Mouse (Mus musculus) liver, embryonic 14.5 days (tissue): ENCODE data around the gene Fgd3. TPM values are rescaled to one million over a fixed set of nuclear protein-coding genes. Genes with fewer than 3 reads are reported as not detected.

ENCODE experiments used
- ATAC-seq: fragments of 200-750 bp; cut with Nextera tagmentation; 2 replicates; pipeline ENCODE4 v1.8.0; 2017; ENCODE audit warnings: moderate number of reproducible peaks, mild to moderate bottlenecking, moderate library complexity; ENCODE audit not compliant: insufficient read depth
- DNase-seq, 3 experiments: peaks; one replicate each; pipeline ENCODE4 v3.0.0-alpha.2; 2012 to 2013; ENCODE audit warnings: low read depth in 3 of 3, low spot score in 3 of 3
- H3K27ac ChIP-seq: fragments of 300-500 bp; sonication (generic); 2 replicates; pipeline ENCODE4 v1.5.1; 2014; ENCODE audit warnings: moderate library complexity, mild to moderate bottlenecking, control low read depth, inconsistent platforms
- H3K27me3 ChIP-seq: fragments of 300-500 bp; sonication (generic); 2 replicates; pipeline ENCODE4 v1.6.1; 2014; ENCODE audit warnings: mild to moderate bottlenecking, low read length, moderate library complexity; ENCODE audit not compliant: control insufficient read depth, insufficient read depth
- H3K36me3 ChIP-seq: fragments of 300-500 bp; sonication (generic); replicated peaks from 2 replicates; pipeline ENCODE4 v1.6.1; 2014; ENCODE audit warnings: low read depth; ENCODE audit not compliant: control insufficient read depth, insufficient read depth
- H3K4me1 ChIP-seq, 2 experiments: fragments of 200-500 bp in 1 of 2; fragments of 300-500 bp in 1 of 2; sonication (generic) in 1 of 2; replicated peaks; 2 replicates each; pipeline ENCODE4 v1.6.1; 2012 to 2014; ENCODE audit warnings: antibody characterized with exemption in 1 of 2, inconsistent platforms in 1 of 2, low read length in 1 of 2; ENCODE audit not compliant: control insufficient read depth in 2 of 2, insufficient read depth in 2 of 2
- H3K4me2 ChIP-seq: fragments of 300-500 bp; sonication (generic); 2 replicates; pipeline ENCODE4 v1.6.1; 2014; ENCODE audit warnings: low read depth, mild to moderate bottlenecking, control low read depth, moderate library complexity
- H3K4me3 ChIP-seq, 2 experiments: fragments of 200-500 bp in 1 of 2; fragments of 300-500 bp in 1 of 2; sonication (generic) in 1 of 2; 2 replicates each; pipeline ENCODE4 v1.5.1; 2012 to 2014; ENCODE audit warnings: low read depth in 2 of 2, low read length in 2 of 2, mild to moderate bottlenecking in 2 of 2, control low read depth in 1 of 2, inconsistent platforms in 1 of 2, moderate library complexity in 1 of 2; ENCODE audit not compliant: insufficient read depth in 1 of 2
- H3K9ac ChIP-seq: fragments of 300-500 bp; sonication (generic); replicated peaks from 2 replicates; pipeline ENCODE4 v1.6.1; 2014; ENCODE audit warnings: mild to moderate bottlenecking, control low read depth, moderate library complexity
- H3K9me3 ChIP-seq: fragments of 300-500 bp; sonication (generic); 2 replicates; pipeline ENCODE4 v1.6.1; 2016; ENCODE audit warnings: low read length, mixed read lengths; ENCODE audit not compliant: control insufficient read depth
- CTCF ChIP-seq: IDR thresholded peaks from 2 replicates; pipeline ENCODE4 v1.5.1; 2016; ENCODE audit warnings: antibody characterized with exemption, low read depth, control low read depth
- EP300 ChIP-seq: IDR thresholded peaks from 2 replicates; pipeline ENCODE4 v1.6.1; 2016; ENCODE audit warnings: antibody characterized with exemption, low read depth
- WGBS: fragments of 180-500 bp; shearing (Covaris S2); extraction: QIAGEN DNeasy Blood & Tissue Kit; methylation state at CpG from one replicate; pipeline ENCODE4 v1.1.7; 2014; ENCODE audit not compliant: insufficient replicate concordance; 5-methylcytosine and 5-hydroxymethylcytosine counted together
- polyA plus RNA-seq, 2 experiments: library from polyadenylated mRNA; depleted of rRNA in 1 of 2; stranded (reverse) in 1 of 2; unstranded in 1 of 2; fragments of >200 nt; fragmentation: Nextera tagmentation in 1 of 2; extraction: Ambion mirVana in 1 of 2; gene quantifications; 2 replicates each; pipeline versions ENCODE4 v1.2.1 to v1.2.3; 2012 to 2014

The Fgd3 gene
- polyA plus RNA-seq, 2 experiments = 0.11 to 0.64 TPM

DNA sequence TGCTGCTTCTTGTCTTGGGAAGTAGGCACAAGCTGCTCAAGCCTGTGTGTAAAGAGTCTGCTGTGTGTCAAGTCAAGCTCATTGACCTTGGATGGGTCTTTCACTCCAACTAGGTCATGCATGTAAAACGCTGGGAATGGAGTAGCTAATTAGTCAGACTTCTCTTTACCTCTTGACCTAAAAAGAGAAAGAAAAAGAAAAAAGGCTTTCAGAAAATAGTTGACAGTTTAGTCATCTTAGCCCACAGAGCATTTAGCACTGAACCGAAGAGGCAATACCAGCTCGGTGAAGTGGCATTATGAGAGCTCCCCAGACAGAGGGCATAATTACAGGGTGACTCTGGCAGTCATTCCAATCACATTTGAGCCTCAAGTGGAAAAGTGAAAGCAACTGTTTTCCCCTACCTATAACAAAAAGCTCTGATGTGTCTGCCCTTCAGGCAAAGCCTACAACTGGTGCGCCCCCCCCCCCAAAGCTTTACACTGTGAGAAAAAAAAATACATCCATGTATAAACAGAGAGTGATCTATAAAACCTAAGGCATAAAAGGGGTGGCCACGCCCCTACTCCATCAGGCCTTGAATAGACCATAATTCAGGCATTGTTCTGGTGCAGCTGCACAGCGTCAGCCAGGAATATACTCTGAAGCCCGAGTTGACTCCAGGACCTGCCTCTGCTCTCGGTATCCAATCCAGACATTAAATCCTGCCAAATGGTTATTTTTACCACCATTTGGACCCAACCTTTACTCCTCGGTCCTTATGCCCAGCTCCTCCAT, 3.5 kb downstream of the Fgd3 start:
- no peak for ATAC-seq
- TF ChIP-seq CTCF (no peak), EP300 (no peak)
- no peaks in the 10 kb centered on the region for H3K27me3 ChIP-seq
- no peak overlapping the region for H3K27ac ChIP-seq
- no peak overlapping the region for H3K4me2 ChIP-seq
- no peak overlapping the region for H3K9ac ChIP-seq
- 64% methylated on average over 9 of the region's 9 CpGs for WGBS
- no peaks in the 10 kb centered on the region for H3K36me3 ChIP-seq
- no peak for DNase-seq
- no peak overlapping the region for H3K4me3 ChIP-seq
- no peaks in the 10 kb centered on the region for H3K9me3 ChIP-seq
- H3K4me1 ChIP-seq = no peaks in the 10 kb centered on the region

DNA sequence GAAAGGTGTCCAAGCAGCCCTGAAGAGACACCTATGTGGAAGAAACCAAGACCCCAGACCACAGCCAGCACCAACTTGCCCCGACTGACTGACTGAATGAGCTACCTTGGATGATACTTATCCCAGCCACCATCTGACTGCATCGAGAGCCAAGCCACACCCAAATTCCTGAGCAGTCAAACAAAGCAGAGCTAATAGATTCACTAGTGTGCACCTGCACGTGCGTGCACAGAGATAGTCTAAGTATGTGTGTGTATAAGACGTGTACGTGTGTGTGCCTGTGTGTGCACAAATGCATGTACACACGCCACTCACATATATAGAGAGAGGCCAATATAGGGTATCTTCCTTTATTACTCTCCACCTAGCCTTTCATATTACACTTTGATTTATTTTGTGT, 8.5 kb downstream of the Fgd3 start:
- H3K27me3 ChIP-seq = no peaks in the 10 kb centered on the region
- no peak overlapping the region for H3K4me3 ChIP-seq
- no peak overlapping the region for H3K27ac ChIP-seq
- TF ChIP-seq CTCF (no peak), EP300 (no peak)
- peaks cover 0 to 24% of the 10 kb centered on the region in 2 experiments; a peak in 2 of 4 replicates for H3K4me1 ChIP-seq
- 57% methylated on average over 7 of the region's 7 CpGs for WGBS
- H3K9me3 ChIP-seq = no peaks in the 10 kb centered on the region
- ATAC-seq (no peak), DNase-seq (no peak)
- H3K9ac ChIP-seq = no peak overlapping the region
- H3K36me3 ChIP-seq = no peaks in the 10 kb centered on the region
- no peak overlapping the region for H3K4me2 ChIP-seq

GRCm38 (mm10) chr13:49309501-49309900, 10.6 kb downstream of the Fgd3 start:
- Histone ChIP-seq H3K36me3 (no peaks in the 10 kb centered on the region), H3K9ac (no peak overlapping the region), H3K4me3 (no peak overlapping the region), H3K27ac (no peak overlapping the region), H3K9me3 (no peaks in the 10 kb centered on the region), H3K4me2 (no peak overlapping the region), H3K27me3 (no peaks in the 10 kb centered on the region), H3K4me1 (peaks cover 0 to 26% of the 10 kb centered on the region in 2 experiments; a peak in 2 of 4 replicates)
- 18% methylated on average over 1 of the region's 1 CpGs for WGBS
- no peak for DNase-seq
- no peak for ATAC-seq
- TF ChIP-seq EP300 (no peak), CTCF (no peak)

DNA sequence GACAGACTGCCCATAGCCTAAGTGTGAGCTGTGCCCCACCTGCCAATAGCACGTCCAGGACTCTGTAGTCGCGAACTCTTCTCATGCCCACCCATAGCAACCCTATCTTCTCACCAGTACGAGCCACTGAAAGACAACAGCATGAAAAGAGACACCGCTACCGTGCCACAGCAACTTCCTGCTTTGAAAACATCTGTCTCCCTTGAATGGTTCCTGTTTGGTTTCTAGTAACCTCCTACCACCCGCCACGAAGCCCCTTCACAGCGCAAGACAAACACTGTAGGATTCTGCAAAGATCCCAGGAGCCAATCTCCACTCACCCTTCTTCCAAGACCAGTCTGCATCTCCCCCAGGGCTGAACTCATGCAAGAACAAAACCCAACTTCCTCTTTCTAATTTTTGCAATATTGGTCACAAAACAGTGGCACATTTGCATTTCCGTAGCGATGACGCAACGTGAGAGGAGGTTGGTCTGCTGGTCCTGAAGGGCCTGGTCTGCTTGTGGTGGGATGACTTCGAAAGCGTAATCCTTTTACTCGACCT, 11.2 kb downstream of the Fgd3 start:
- Histone ChIP-seq H3K36me3 (no peaks in the 10 kb centered on the region), H3K9me3 (no peaks in the 10 kb centered on the region), H3K4me1 (peaks cover 0 to 30% of the 10 kb centered on the region in 2 experiments; a peak in 2 of 4 replicates), H3K4me2 (peak overlapping the region; percentile 51), H3K27ac (no peak overlapping the region), H3K4me3 (peak overlapping the region; percentile 9 to 47), H3K27me3 (no peaks in the 10 kb centered on the region), H3K9ac (no peak overlapping the region)
- no peak for ATAC-seq
- TF ChIP-seq CTCF = no peak
- TF ChIP-seq EP300 = no peak
- WGBS = 10% methylated on average over 16 of the region's 16 CpGs
- peak; percentile 27 to 55 (median 35) for DNase-seq

DNA sequence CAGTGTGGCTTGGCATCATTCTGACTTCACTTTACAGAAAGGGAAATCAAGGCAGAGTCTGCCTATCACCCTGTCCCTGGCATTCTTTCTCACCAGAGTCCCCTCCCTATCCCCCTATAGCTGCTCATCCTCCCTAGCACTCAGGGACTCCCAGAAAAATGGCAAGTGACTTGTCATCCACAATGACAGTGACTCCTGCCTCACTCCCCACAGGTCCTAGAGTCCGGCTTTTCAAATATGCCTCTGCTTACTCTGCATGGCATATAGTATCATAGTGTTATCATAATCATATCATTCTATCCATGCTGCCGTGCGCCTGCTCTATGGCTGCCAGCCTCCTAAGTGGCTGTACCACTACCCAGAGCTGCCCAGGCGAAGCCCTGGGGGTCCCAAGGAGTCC, 11.9 kb downstream of the Fgd3 start:
- DNase-seq (no peak), ATAC-seq (no peak)
- Histone ChIP-seq H3K4me2 (peak overlapping the region; percentile 51), H3K27ac (no peak overlapping the region), H3K4me1 (peaks cover 0 to 30% of the 10 kb centered on the region in 2 experiments; a peak in 2 of 4 replicates), H3K4me3 (peak overlapping the region; percentile 1 to 9; a peak in 3 of 4 replicates), H3K9ac (no peak overlapping the region), H3K9me3 (no peaks in the 10 kb centered on the region), H3K36me3 (no peaks in the 10 kb centered on the region), H3K27me3 (no peaks in the 10 kb centered on the region)
- TF ChIP-seq CTCF (no peak), EP300 (no peak)
- WGBS = 50% methylated on average over 4 of the region's 4 CpGs
